Mouse (Mus musculus) brown adipose tissue, adult 24 weeks (tissue): ENCODE results near the gene Map7d1. TPM values are rescaled to one million over a fixed set of nuclear protein-coding genes. Genes with fewer than 3 reads are reported as not detected.

Experiments used
- H3K27ac ChIP-seq: fragments of 200-500 bp; replicated peaks from 2 replicates; pipeline ENCODE4 v1.5.1; 2012; ENCODE audit warnings: low read depth, mild to moderate bottlenecking, low read length
- H3K4me1 ChIP-seq: fragments of 200-500 bp; 2 replicates; pipeline ENCODE4 v1.6.1; 2012; ENCODE audit warnings: low read length, mixed read lengths; ENCODE audit not compliant: control insufficient read depth, insufficient read depth, insufficient read length
- H3K4me3 ChIP-seq: fragments of 200-500 bp; 2 replicates; pipeline ENCODE4 v1.5.1; 2012; ENCODE audit warnings: low read depth, mild to moderate bottlenecking, low read length, moderate library complexity; ENCODE audit not compliant: insufficient read depth
- polyA plus RNA-seq: library from polyadenylated mRNA; stranded (reverse); fragments of >200 nt; gene quantifications from 2 replicates; pipeline ENCODE4 v1.2.4, GENCODE M21; 2012; ENCODE audit not compliant: missing spikeins, insufficient read depth, insufficient read length

Map7d1 gene
- polyA plus RNA-seq, 1 experiment: 27.0 TPM

DNA sequence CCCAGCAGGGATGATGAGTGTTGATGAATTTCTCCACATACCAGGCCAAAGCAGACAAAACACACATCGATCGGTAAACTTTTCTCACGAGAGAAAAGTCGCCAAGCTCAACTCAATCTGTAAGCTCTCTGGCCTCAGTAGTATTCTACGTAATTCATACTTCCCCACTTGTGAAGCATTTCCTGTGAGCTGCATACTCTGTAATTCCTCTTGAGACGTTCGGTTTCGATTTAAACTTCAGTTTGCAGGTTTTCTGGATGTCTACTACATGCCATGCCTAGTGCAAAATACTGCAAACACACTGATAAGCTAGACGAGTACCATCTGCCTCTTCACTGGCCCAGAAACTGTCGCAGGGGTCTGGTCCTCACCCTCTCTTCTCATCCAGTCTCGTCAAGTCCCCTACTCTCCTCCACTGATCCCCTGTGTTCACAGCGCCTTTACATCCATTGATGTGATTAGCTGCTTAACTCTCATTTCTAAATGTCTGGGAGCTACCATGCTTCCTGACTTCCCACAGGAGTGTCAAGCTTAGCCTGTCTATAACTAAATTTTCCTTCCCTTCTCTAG lies 51.4 kb downstream of the Map7d1 start:
- H3K27ac ChIP-seq: peak overlapping the region; percentile 28
- no peak overlapping the region for H3K4me3 ChIP-seq
- peaks cover 7% of the 10 kb centered on the region; the same call in 1 of the 2 replicates for H3K4me1 ChIP-seq

DNA sequence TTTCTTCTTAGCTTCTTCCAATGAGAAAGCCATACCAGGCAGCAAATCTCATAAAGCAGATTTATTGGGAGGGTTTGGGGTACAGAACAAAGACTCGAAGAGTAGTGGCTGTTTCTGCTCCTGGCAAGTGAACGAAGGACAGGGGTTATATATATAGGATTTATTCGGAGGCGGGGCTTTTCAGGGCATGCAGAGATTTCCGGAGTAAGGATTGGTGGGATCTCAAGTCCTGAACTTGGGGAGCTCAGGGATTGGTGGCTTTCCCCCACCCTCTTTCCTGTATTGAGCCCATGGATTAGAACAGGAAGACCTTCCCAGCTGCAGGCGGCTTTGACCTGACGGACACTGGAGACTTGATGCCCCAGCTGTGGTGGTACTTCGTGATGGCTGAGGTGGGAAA lies 52.1 kb downstream of the Map7d1 start:
- peak overlapping the region; percentile 100; the same call in 1 of the 2 replicates for H3K27ac ChIP-seq
- peaks cover 10% of the 10 kb centered on the region for H3K4me1 ChIP-seq
- no peak overlapping the region for H3K4me3 ChIP-seq

DNA sequence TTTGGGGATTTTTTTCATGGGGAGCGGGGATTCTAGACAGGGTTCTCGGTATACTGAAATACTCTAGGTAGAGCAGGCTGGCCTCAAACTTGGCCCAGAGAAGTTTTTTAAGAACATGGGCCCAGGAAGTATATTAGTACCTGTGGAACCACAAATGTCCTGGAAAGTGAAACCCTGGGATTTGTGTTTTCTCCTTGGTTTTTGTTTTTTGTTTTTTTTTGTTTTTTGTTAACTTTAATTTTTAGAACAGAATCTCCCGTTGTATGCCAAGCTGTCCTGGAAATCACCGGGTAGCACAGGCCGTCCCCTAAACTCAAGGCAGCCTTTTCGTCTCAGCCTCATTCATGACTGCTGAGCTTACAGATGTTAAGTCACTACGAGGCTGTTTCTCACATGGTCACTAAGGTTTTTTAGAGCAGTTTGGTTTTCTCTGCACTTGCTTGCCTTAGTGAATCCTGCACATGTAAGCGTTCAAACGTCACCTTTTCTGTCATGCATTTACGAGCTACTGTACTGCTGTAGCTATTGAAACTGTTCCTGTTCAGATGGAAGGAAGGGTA lies 52.7 kb downstream of the Map7d1 start:
- peaks cover 12% of the 10 kb centered on the region for H3K4me1 ChIP-seq
- H3K4me3 ChIP-seq: peak overlapping the region; percentile 60
- H3K27ac ChIP-seq: peak overlapping the region; percentile 100

DNA sequence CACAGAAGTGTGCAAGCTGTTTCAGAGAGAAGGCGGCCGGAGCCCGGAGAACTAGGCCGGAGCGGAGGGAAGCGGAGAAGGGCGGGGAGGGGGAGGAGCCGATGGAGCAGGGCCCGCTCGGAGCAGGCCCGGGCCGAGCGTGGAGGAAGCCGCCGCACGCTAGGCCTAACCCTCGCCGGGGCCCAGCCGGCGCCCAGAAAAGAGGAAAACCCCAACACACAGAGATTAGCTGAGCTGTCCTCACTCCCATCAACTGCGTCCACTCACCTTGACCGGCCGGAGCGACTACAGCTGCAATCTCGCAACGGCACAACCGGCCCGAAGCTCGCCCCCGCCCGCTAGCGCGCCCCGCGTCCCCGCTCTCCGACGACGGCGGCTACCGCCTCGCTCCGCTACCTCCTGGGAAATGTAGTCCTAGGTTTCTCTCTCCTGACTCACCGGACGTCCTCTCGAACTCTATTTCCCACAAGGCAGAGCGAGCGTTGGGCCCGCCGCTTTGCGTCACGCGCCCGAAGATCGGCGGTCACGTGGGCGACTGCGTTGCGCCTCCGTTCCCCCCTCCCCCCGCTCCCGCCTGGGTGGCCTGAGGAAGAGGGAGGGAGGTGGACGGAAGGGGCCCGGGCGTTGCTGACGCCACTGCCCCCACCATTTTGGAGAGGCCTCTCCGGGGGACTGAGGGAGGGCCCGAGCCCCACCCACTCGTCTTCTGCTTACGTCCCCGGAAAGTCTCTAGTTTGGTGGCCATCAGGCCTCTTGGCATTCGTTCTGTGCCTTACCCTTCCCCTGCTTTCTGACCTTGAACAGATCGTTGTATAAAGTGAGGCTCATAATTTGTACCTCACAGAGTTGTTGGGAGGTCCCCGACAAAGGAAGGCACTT lies 53.6 kb downstream of the Map7d1 start, which contains the start of gene Thrap3:
TSS of gene Thrap3 (minus strand) at position 458 of the 879 bp plus-strand sequence.
- Histone ChIP-seq H3K27ac (peak within 1 kb of the TSS; percentile 100), H3K4me1 (peaks cover 18% of the 10 kb centered on the region), H3K4me3 (peak within 1 kb of the TSS; percentile 96)

DNA sequence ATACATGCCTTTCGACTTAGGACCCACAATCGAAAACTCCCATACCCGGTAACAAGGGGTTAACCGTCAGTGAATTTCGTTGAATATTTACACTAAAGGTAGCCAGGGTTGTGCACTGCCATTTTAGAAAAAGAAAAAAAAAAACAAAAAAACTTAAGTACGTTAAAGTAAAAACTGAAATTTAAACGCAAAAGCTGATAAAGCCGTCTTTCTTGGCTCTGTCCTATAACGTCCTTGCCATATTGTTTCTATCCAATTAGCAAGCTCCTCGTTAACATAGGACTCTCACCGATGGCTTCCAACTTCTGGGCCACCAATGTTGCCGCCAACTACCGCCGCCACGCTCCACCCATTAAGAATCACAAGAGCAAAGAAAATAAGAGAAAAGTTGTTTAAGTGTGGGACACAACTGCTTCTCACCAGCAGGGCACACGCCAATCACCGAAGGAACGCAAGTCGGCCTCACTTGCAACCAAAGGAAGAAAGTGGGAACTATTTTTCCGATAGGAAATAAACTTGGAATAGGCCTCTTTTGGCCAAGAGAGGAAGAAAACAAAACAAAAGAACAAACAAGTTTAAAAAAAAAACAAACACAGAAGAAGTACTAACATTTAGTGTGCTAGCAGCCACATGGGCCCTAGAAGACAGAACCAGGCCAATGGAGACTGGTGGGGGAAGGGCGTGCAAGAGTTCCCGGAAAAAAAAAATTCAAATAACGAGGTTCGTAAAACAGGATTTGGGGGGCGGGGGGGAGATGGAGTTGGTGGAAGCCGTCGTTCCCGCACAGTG lies 54.4 kb downstream of the Map7d1 start:
- H3K4me3 ChIP-seq: peak overlapping the region; percentile 96
- peak overlapping the region; percentile 99 for H3K27ac ChIP-seq
- peaks cover 20% of the 10 kb centered on the region for H3K4me1 ChIP-seq

DNA sequence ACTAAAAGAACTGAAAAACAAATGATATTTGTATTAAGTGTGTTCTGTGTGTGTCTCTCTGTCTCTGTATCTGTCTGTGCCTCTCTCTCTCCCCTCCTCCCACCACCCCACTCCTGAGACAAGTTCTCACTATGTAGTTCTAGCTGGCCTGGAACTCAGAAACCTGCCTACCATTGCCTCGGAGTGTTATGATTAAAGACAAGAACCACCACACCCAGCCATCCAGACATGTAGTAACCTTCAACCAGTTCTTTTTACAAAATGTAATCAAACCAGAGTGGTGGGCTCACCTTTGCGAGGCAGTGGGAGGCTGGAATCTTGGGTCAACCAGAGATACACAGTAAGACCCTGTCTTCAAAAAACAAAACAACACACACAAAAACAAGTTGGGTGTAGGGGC lies 55.5 kb downstream of the Map7d1 start:
- Histone ChIP-seq H3K4me3 (peak overlapping the region; percentile 51), H3K27ac (peak overlapping the region; percentile 61), H3K4me1 (peaks cover 23% of the 10 kb centered on the region)

DNA sequence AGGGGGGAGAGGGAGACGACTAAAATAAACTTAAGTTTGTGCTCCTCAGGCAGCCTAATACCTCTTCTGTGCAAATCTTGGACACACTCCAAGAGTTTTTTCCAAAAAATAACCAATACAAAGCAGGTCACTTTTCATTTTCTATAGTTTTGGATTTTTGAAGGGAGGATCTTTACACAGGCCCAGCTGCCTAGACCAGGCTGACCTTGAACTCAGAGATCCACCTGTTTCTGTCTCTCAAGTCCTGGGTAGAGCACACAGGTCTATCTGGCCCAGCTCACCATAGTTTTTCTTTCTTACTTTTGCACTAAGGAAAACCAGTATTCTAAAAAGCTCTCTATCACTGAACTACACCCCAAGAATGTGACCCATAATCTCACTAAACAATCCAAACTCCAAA lies 56.1 kb downstream of the Map7d1 start:
- H3K4me3 ChIP-seq: peak overlapping the region; percentile 21
- H3K27ac ChIP-seq: peak overlapping the region; percentile 30; the same call in 1 of the 2 replicates
- peaks cover 23% of the 10 kb centered on the region for H3K4me1 ChIP-seq

DNA sequence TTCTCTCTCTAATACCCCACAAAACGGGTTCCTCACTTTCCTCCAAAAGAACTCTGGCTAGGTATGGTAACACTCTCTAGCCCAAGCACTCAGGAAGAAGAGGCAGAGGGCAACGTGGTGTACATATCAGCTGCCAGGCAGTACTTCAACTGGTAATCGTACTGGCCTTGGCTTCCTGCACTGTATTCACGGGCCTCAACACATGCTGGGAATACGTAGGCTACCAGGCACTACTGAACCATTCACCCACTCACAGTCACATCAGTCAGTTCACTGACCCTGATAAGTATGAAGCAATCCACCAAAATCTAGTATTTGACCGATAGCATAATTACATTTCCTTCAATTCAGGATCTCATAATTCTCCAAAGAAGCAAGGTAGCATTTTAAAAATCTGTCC lies 56.6 kb downstream of the Map7d1 start:
- H3K4me3 ChIP-seq: peak overlapping the region; percentile 15; the same call in 1 of the 2 replicates
- H3K27ac ChIP-seq: peak overlapping the region; percentile 36
- H3K4me1 ChIP-seq: peaks cover 23% of the 10 kb centered on the region

DNA sequence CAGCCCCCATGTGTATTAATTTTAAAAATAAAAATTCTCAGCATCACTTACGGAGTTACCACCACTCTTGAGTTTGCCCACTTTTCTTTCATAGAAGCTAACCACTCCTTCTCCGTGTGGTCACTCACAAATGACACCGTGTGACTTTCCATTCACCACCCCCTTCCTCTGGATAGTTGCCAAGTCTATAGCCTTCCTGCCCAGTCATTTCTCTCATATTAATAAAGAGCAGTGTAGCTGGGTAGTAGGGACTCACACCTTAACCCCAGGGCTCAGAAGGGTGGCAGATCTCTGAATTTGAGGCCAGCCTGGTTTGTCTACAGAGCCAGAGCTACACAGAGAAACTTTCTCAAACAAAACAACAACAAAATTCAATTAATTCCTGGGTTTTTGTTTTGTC lies 58.7 kb downstream of the Map7d1 start:
- Histone ChIP-seq H3K27ac (peak overlapping the region; percentile 27; the same call in 1 of the 2 replicates), H3K4me3 (no peak overlapping the region)

DNA sequence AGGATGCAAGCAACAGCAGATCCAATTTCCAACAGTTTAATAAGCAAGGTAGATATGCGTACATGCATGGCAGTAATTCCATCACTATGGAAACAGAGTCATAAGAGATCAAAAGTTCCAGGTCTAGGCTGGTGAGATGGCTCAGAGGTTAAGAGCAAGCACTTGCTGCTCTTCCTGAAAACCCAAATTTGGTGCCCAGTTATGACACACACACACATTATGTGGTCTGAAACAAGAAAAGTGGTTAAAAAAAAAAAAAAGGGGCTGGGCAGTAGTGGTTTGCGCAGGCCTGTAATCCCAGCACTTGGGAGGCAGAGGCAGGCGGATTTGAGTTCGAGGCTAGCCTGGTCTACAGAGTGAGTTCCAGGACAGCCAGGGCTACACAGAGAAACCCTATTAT lies 61.2 kb downstream of the Map7d1 start:
- Histone ChIP-seq H3K4me1 (peaks cover 16% of the 10 kb centered on the region), H3K4me3 (no peak overlapping the region), H3K27ac (no peak overlapping the region)

More for the DNA sequence above, 58.7 kb downstream of the Map7d1 start:
- peaks cover 20% of the 10 kb centered on the region for H3K4me1 ChIP-seq

DNA sequence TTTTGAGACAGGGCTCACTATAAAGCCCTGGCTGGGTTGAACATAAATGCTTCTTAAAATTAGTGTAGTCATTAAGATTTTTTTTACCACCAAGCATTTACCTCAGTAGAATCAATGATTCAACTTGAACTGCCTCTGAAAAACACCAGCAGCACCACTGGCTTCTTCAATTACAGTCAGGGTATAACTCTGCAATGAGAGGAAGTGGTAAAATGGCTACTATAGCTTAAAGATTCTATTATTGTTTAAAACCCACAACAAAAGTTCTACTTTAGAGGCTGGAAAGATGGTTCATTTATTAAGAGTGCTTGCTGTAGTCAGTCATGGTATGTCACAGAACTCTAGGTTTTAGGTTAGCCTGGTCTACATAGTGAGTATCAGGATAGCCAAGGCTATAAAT lies 61.9 kb downstream of the Map7d1 start:
- no peak overlapping the region for H3K27ac ChIP-seq
- H3K4me1 ChIP-seq: peaks cover 13% of the 10 kb centered on the region; the same call in 1 of the 2 replicates
- no peak overlapping the region for H3K4me3 ChIP-seq

DNA sequence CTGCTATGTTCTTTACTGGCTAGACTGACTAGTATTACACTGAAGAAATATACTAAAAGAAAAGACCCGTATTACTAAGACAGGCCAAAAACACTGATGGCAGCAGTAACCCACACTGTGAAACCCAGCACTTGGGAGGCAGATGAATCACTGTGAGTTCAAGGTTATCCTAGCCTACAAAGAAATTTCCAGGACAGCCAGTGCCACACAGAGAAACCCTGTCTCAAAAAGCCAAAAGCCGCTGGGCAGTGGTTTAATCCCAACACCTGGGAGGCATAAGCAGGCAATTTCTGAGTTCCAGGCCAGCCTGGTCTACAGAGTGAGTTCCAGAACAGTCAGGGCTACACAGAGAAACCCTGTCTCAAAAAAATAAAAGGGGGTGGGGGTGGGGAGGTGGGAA lies 65.5 kb downstream of the Map7d1 start:
- Histone ChIP-seq H3K4me3 (no peak overlapping the region), H3K4me1 (no peaks in the 10 kb centered on the region), H3K27ac (no peak overlapping the region)

DNA sequence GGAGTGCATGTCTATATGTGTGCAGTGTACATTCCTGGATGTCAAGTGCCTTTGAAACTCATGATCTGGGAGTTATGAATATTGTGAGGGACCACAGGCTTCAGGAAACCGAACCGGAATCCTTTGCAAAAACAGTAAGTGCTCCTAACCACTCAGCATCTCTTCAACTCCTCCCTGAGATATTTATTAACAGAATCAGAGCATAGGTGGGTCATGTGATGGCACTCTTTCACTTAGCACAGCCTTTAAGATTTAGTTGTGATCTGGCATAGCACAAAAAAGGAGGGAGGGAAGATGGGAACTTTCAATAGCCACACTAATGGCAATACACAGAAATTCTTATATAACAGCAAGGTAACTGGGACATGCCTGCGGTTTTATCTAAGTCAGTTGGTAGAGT lies 69.0 kb downstream of the Map7d1 start:
- no peaks in the 10 kb centered on the region for H3K4me1 ChIP-seq
- no peak overlapping the region; the same call in 1 of the 2 replicates for H3K27ac ChIP-seq
- no peak overlapping the region for H3K4me3 ChIP-seq

DNA sequence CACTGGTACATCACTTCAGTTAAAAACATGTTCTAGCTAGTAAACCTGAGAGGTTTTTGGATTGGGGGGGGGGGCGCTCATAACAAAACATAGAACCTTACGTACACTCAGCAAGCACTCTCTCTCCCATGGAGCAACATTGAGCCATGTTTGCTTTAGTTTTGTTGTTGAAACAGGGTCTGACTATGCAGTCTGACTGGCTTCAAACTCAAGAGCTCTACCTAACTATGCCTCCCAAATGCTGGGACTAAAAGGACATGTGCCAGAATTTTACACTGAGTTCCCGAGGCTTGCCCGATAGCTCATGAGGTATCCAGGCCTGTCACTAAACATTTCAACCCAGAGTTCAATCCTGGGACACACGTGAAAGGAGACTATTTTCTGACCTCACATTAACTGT lies 73.1 kb downstream of the Map7d1 start:
- H3K4me1 ChIP-seq: no peaks in the 10 kb centered on the region
- H3K4me3 ChIP-seq: no peak overlapping the region
- no peak overlapping the region for H3K27ac ChIP-seq
